Mouse (Mus musculus): Measurements from ENCODE around the gene Lamc3.
"Not testable (repeated sequence)": the region's sequence is repeated elsewhere in the genome, so short reads cannot be mapped to it uniquely, and the experiment has no call there.

Gene Lamc3

DNA sequence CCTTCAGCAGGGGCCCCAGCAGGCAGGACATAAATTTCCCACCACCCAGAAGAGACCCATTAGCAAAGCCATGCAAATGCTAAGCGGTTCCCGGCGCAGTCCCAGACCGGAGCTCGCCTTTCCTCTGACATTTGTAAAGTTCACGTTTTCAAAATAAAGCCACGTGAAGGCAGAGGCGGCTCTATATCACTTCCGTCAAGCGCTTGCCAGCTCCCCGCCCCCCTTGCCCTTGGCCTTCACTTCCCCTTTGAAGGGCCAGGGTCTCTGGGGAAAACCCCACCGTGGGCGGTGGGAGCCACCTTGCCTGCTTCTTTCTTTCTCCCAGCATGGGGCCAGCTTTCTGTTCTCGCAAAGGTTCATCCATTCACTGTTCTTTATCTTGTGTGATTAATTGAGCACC is 6.2 kb upstream of the Lamc3 start:
- DNase-seq = no peak

DNA sequence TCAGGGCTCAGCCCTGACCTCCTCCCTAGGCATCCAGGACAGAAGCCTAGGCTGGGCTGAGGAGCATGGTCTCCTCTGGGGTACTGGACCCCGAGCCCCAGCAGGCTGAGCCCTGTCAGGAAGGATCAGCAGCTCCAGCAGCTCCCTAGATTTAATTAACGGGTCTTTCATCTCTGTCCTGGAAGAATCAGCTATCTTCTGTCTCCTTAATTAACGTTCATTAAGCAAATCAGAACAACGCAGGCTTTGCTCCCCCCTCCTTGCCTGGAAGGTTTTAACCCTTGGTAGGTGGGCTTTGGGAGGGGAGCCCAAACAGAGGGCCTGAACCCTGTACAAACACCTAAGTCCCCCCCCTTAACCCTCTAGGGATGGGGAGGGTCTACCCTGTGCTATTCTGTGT is 4.0 kb upstream of the Lamc3 start:
- DNase-seq = no peak

DNA sequence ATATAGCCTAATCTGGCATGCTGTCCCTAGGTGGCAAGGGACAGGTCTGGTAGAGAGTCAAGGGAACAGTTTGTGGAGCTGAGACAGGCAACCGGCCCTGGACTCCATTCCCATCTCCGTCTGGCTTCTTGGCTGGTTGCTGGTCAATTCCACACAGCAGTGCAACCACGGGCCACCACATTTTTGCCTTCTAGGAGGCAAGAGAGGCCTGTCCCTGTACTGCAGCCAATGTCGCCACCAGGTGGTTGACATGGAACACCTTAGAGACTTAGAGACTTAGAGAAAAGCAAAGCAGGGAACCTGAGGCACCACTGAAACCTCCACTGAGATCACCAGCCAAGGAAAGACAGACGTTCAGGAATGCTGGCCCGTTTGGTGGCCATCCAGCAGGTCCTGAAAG is 2.3 kb upstream of the Lamc3 start:
- peak; percentile 8 for DNase-seq

DNA sequence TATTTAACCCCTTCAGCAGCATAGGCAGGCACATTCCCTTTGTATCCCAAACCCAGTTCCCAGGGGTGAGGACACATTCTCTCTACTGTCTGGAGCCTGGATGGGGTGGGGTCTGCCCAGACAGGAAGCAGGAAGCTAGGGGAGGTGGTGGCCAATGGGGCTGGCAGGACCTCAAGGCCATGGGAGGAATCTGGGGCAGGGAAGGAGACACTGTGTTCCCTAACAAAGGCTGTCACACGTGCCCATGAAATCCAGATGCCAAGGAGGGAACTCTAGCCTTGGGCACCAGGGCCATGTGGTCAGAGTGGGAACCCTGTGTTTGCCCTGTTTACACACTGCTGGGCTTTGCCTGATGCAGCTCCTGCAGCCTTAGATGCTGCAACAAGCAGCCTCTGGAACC is 1.8 kb downstream of the Lamc3 start:
- DNase-seq = no peak

DNA sequence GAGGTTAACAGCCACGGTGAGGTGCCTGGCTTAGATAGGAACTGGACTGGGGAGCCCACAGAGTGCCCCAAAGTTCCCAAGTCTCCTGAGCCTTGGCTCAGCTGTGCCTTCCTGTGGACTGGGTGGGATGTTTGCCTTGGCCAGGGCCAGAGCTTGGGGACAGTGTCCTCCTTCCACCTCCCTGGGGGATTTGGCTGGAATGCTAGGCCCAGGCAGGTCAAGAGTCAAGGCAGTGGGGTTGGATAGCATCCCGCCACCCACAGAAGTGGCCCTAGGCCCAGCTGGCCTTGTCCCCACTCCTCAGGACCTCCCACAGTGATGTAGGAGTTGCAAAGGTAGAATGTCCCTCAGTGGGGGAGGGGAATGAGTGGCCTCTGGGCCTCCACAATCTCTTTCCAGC is 4.1 kb downstream of the Lamc3 start:
- no peak for DNase-seq

DNA sequence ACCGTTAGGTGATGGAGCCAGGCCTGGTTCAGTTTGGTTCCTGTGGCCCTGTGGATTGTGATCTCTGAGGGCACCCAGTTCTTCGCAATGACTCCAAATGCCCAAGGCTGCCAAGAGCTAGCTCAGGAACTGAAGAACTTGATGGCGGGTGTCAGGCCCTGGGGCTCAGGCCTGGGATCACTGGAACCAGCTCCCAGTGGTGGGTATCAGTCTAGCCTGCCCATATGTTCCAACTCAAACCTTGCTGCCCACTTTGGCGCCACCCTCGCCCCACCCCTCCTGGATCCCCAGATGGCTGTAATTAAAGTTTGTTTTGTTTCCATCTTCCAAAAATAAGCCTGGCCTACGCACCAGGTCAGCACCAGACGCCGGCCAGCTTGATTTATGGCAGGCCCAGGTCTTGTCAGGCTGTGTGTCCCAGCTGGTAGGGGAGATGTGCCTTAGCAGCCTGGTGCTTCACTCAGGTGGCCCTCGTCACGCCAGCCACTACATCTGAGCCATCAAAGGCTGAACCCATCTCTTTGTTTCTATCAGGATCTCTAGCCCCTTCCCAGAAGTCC is 6.1 kb downstream of the Lamc3 start:
- no peak for DNase-seq

DNA sequence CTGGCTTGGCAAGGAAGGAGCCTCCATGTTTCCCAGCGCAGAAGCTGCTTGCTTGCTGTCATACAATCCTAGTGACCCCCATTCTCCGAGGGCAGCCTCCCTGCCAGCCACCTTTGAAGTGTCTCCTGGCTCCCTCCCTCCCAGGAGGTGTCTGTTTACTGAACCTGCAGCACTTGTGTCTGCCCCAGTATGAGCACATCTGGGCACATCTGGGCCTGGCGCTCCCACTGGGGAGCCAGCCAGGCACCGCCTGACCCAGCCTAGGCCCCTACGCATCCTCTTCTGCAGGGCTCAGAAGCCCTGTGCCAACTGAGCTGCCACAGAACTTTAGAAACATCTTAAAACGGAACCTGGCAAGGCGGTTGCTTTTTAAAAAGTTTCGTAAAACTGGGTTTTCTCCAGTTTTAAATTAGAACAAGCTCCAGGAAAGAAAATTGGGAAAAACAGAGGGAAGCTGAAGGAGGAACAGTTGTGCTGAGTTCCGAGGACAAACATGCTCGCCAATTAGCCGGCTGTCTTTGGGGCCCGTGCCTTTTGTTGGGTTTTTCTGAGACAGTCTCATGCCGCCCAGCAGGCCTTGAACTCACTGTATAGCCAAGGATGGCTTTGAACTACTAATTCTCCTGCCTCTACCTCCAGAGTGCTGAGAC is 7.3 kb downstream of the Lamc3 start:
- no peak for DNase-seq

DNA sequence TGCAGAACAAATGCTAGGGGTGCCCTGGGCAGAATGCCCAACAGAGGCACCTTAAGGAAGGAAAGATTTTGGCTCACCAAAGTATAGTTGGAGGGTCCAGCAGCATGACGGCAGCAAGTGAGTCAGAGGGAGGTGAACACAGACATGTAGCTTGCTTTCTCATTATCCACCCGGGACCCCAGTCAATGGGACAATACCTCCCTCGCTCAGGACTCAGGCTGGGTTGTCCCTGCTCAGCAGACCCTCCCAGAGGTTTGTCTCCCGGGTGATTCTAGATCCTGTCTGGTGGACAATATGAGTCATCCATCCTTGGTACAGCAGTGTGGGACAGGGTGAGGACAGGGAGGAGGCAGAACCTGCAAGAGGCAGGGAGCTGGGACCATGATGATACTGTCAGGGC is 13.8 kb downstream of the Lamc3 start:
- DNase-seq = no peak

DNA sequence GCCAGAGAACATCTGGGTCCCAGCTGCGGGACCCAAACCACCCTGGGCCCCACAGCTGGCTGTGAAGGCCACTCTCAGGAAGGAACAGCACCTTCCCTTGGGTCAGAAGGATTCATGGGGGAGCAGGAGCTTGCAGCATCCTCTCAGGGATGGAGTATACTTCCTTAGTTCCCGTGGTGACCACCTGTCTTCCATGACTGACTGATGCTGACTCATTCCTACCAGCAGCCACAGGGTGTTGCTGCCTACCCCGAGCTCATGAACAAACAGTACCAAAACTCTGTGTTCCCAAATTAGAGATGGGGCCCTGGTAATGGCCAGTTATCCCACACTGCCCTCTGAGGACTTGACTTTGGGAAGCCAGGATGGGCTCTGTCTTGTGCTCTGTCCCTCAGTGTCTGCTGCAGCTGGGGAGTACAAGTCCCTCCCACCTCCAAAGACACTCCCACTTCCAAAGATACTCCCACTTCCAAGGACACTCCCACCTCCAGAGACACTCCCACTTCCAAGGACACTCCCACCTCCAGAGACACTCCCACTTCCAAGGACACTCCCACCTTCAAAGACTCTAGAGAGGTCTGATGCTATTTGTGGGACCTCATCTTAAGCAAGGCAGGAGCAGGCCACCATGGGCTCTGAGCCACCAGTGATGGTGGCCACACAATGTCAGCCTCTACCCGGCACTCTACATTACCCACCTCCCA is 14.7 kb downstream of the Lamc3 start:
- no peak for DNase-seq

DNA sequence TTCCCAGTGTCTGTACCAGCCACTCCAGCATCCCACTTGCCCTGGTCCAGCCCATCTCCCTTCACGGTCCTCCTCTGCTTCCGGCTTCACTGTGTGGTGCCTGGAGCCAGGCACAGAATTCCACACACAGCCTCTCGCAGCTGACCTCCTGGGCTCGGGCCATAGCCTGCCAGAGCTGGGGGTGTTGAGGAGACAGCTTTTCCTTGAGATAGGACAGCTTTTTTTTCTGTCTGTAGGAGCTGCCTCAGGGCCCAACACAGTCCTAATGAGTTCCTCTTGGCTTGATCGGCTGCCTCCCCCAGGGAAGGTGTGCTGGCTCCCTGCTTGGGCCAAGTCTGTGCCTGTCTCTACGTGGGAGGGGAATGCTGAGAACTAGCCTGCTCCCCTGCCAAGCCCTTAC is 17.0 kb downstream of the Lamc3 start:
- DNase-seq = no peak

DNA sequence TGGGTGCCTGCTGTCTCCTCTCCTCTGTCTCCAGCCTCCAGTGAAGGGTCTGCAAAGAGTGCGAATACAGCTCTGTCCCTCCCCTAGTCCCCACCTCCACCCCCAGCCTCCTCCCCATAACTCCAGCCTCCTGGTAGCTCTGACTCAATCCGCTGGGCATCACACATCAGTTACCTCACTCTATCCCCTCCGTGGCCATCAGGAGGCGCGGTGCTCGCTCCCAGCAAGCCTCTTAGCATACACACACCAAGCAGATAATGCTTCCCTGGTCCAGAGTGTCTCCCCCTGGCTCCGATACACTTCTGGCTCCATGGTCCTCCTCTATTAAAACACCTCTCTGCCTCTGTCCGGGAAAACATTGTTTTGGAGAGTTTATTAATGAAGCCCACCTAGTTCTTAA is 17.5 kb downstream of the Lamc3 start:
- DNase-seq = no peak

DNA sequence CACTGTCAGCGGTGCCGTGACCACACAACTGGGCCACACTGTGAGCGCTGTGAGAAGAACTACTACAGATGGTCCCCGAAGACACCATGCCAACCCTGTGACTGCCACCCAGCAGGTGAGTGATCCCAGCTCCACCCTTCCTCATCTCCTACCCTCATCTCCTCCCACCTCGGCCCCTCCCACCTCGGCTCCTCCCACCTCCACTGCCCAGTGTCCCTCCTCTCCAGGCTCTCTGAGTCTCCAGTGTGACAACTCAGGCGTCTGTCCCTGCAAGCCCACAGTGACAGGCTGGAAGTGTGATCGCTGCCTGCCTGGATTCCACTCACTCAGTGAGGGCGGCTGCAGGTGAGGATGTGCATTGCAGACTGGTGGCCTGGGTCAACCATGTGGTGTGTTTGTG is 18.6 kb downstream of the Lamc3 start:
- no peak for DNase-seq

DNA sequence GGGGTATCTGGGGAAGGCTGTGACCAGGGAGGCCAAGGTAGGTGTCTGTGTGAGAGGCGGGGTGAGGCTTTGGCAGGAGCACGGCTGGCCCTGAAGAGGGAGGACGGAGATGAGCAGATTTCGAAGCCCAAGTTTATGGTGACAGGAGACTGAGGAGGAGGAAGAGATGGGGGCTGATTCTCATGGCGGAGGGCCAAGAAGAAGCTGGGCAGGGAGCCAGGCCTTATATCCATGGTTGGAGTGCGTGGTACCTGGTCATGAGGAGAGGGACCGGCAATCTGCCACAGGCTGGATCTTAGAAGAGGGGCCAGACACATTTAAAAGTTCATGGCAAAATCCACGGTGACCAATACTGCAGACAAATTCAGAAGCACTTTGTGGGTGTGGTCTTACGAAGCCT is 19.3 kb downstream of the Lamc3 start:
- no peak for DNase-seq

DNA sequence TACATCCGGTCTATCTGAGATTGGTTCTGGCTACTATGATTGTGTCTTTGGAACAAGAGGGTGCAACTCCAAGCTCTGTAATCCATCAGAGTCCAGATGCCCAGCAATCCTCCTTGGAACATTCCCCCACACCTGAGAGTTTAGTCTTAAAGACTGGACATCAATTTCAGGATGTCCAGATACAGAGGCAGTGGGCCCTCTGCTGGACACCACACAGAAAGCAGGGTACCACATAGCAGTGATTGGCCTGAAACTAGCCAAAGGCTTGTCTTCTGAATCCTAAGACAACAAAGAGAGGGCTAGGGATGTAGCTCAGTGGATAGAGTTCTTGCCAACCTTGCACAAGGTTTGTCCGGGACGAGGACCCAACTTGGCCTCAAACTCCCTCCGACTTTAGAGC is 25.5 kb downstream of the Lamc3 start:
- no peak for DNase-seq

DNA sequence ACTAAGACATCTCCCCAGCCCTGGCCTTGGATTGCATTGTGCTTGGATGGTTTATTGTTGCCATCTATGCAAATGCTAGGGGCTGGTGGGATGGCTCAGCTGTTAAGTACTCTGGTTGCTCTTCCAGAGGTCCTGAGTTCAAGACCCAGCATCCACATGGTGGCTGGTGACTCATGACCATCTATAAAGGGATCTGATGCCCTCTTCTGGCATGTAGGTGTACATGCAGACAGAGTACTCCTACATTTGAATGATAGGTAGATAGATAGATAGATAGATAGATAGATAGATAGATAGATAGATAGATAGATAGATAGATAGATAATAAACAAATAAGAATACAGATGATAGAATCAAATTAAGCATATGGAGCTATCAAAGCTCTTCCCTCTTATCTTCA is 27.1 kb downstream of the Lamc3 start:
- DNase-seq = not testable (repeated sequence)

DNA sequence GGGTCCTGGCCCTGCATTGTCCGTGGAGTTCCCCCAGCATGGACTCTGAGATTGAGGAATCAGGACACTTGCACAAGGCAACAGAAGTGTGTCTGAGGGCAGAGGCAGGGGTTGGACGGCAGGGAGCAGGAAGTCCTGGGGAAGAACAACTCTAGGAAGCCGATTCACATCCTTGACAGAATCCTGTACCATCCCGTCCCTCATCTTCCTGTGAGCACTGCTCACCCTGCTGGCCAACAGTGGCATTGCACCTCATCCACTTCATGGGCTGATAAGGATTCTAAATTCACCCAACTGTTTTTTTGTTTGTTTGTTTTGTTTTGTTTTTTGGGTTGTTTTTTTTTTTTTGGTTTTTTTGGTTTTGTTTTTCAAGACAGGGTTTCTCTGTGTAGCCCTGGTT is 28.0 kb downstream of the Lamc3 start:
- DNase-seq = peak; percentile 64

DNA sequence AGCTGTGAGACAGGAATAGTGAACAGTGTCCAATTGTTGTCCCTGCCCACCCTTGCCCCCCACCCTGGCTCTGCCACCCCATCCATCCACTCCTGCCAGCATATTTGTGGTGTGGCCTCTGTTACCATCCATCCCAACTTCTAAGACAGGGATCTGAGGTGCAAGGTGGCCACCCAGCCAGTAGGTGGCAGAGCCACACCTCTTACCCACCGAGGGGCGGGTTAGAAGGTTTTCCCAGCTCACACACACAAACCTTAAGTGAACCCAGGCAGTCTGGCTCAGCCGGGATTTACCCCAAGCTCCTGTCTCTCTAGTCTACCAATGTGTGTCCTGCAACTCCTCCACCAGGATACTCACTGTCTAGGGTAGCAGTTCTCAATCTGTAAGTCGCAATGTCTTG is 30.5 kb downstream of the Lamc3 start:
- peak; percentile 19 for DNase-seq

DNA sequence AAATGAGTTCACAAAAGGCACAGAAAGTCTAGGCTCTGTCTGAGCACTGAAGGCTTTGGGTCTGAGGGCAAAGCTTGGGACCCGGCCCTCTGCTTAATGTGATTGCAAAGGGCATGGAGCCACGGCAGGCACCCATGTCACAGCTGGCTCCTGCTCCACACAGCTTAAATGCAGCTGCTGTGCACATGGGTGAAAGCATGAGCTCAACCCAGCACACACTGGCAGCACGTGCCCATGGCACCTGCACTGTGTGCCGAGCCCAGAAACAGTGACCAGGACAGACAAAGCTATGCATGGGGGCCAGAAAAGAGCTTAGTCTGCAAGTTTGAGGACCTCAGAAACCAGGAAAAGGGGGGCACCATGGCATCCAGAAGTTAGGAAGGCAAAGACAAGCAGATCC is 36.6 kb downstream of the Lamc3 start:
- no peak for DNase-seq

DNA sequence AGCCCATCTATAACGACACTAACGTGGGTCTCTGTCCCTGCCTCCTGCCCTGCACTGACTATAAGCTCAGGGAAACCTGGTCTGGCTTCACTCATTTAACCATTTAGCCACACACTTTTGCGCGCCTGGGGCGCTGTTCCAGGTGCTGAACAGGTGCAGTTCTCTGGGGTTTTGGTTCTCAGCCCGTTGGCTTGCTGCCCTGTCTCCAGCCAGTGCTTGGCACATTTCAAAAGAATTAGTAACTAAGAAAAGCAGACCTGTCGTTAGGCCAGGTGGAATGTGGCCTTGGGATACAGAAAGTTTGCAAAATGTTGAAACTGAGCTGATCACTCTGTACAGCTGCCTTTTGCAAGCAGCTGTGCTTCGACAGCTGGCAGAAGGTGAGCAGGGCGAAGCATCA is 37.7 kb downstream of the Lamc3 start:
- DNase-seq = no peak

DNA sequence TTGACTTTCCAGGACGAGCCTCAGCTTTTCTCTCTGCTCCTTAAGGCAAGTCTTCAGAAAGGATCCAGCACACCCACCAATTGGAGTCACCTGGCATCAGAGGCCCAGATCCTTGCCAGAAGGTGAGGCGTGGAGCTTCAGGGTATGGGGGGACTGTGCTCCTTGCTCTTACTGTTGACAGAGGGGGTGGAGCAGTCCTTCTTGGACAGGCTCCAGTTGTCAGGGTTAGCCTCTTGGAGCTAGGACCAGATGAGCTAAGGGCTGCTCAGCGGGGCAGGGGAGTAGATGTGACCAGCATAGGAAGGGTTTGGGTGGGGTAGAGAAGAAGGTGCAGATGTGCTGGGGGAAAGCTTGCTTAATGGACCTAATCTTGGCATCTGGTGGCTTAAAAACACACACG is 38.8 kb downstream of the Lamc3 start:
- no peak for DNase-seq

DNA sequence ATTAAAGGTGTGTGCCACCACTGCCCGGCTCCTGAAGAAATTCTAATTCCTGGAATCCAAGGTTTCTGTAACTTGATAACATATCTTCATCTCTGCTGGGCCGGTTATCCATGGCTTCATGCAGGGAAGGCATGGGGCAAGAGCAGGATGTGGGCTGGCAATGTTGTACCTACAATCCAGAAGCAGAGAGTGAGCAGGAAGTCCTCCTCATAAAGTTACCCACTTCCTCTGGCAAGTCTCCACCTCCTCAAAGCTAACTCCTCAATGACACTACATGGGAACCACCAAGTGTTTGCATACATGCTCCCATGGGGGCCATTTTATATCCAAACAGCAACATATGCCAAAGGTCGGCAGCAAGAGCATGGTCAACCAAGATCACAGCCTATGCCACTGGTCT is 42.6 kb downstream of the Lamc3 start:
- DNase-seq = no peak

DNA sequence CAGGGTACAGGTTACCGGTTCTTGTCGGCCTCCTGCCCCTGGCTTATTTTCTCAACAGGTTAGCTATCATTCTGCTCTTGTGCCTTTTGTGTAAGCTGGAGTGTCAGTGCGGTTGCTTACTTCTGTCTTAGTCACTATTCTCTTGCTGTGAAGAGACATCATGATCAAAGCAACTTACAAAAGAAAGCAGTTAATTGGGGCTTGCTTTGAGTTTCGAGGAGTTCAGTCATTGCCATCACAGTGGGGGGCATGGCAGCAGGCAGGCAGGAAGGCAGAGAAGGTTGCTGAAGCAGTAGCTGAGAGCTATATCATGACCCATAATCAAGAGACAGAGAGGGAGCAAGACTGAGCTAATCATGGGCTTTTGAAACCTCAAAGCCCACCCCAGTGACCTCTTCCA is 47.5 kb downstream of the Lamc3 start:
- DNase-seq = no peak

DNA sequence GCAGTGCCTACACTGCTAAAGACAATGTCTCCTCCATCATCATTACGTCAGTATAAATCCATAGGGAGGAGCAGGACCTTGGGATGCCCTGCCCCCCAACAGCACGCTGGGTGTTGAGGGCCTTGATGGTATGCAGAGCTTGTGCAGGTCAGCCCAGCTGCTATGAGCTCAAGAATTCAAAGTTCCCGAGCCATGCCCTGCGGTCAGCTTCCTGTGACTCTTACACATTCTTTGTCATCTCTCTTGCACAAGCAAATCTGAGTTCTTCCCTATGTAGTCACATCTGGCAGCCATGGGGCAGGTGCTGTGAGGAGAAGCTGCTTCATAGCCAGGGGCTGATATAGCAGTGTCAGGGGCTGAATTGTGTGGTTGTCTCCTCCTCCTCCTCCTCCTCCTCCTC is 48.0 kb downstream of the Lamc3 start:
- DNase-seq = no peak

DNA sequence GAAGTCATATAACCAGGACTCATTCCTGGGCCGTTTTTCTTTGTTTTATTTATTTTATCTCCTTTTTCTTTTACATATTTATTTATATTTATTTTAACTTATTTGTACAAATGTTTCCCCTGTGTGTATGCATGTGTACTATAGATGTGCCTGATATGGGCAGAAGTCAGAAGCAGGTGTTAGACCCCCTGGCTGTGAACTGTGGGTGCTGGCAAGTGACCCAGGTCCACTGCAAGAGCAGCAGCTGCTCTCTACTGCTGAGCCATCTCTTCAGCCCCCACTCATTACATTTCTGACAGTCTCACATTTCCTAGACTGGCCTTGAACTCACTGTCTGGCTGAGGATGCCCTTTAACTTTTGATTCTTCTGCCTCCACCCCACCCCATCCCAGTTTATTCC is 51.2 kb downstream of the Lamc3 start:
- DNase-seq = no peak

DNA sequence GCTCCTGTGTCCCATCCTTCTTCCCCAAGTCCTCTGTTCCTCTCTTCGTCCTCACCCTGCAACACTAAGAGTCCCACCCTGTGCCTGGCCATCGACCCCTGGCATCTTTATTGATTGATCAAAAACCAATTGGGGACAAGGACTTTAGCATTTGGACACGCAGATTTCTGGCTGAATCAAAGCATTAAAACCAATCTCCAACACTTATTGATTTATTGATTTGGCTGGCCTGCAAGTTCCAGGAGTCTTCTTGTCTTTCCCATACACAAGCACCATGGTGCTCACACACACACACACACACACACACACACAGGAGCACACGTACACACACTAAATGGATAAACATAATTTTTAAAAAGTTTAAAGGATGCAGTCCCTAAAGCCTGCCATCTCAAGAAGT is 55.9 kb downstream of the Lamc3 start:
- DNase-seq = no peak
